Mouse (Mus musculus) brain, embryonic 14.5 days (tissue): ENCODE results near the gene Flt4.

Experiments used
- CTCF ChIP-seq: fragments of 200-500 bp; IDR thresholded peaks from 2 replicates; pipeline ENCODE4 v1.5.1; 2012; ENCODE audit warnings: inconsistent platforms, mild to moderate bottlenecking, moderate library complexity, borderline replicate concordance; ENCODE audit not compliant: insufficient read depth, insufficient read length; ENCODE audit errors: extremely low read depth
- POLR2A ChIP-seq: fragments of 200-500 bp; IDR thresholded peaks from 2 replicates; pipeline ENCODE4 v1.6.1; 2012; ENCODE audit warnings: mild to moderate bottlenecking, inconsistent platforms, borderline replicate concordance; ENCODE audit not compliant: poor library complexity, insufficient read depth, insufficient read length, severe bottlenecking; ENCODE audit errors: extremely low read depth

DNA sequence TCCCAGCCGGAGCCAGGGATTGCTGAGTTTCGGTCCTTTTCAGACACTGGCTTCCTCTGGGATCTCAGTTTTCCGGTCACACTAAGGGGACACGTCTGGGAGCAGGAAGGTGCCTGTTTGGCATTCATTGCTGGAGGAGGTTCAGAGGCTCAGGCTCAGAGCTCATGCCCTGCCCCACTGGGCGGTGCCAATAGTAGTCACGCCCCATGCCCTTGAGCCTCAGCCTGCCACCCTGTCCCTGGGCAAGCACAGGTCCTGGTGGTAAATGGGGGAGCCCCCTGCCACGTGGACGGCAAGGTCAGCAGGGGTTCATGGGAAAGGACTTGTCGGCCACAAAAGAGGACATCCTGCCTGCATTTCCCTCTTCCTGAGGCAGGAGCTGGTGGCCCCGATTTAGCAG lies 4.3 kb downstream of the Flt4 start:
- no peak for TF ChIP-seq CTCF
- no peak for TF ChIP-seq POLR2A
